8 mouse cellular contexts compared by ENCODE assay signal in genomic region chr17:73108170-73108887, GRCm38 (mm10). TPM values are rescaled to one million over a fixed set of nuclear protein-coding genes. Genes with fewer than 3 reads are reported as not detected.
DNase-seq lines count a peak whose midpoint lies in the region; ATAC-seq and TF ChIP-seq lines count a peak whose summit lies in the region.

No protein-coding gene starts in this region.

- intact Hi-C loops in gastrocnemius, postnatal 14 days (cut with DNase I; ENCODE audit: low total_unique reads): no loop called here

- H3K36me3 ChIP-seq in forebrain, embryonic 15.5 days: no peaks in the 10 kb centered on the region
- H3K36me3 ChIP-seq in macrophage (ENCODE audit: inconsistent target): no peaks in the 10 kb centered on the region

- H3K27me3 ChIP-seq in Patski: no peaks in the 10 kb centered on the region
- no peaks in the 10 kb centered on the region for H3K27me3 ChIP-seq in forebrain, embryonic 15.5 days

- ATAC-seq in Patski: peak; percentile 22
- ATAC-seq in forebrain, embryonic 15.5 days (replicated peaks): peak; percentile 76
- no peak for ATAC-seq in monocyte, adult 5-6 weeks (replicated peaks; ENCODE audit: insufficient number of reproducible peaks, low FRiP score, low TSS enrichment, poor library complexity, severe bottlenecking)

- H3K9ac ChIP-seq in forebrain, embryonic 15.5 days (replicated peaks): peak overlapping the region; percentile 83

- H3K4me1 ChIP-seq in forebrain, embryonic 15.5 days: peaks cover 16% of the 10 kb centered on the region

- H3K27ac ChIP-seq in forebrain, embryonic 15.5 days (replicated peaks): peak overlapping the region; percentile 39
- no peak overlapping the region for H3K27ac ChIP-seq in macrophage

- CTCF ChIA-PET in Patski (lab: Charles Lee): interaction anchor here (1.6 kb wide), 1 partner anchor 12 kb away, joined by 3 read pairs; no protein-coding TSS in a partner anchor

- H3K9me3 ChIP-seq in forebrain, embryonic 15.5 days: no peaks in the 10 kb centered on the region

- H3K79me2 ChIP-seq in macrophage (ENCODE audit: inconsistent target): peaks cover 8% of the 10 kb centered on the region; the same call in 1 of the 2 replicates

- no peak for TF ChIP-seq CTCF in Patski (IDR thresholded peaks at IDR 0.05)

- peak; percentile 6 to 10 for DNase-seq in layer of hippocampus, postnatal 25 days (ENCODE audit: extremely low spot score in 1 of 2, low spot score in 1 of 2)
- DNase-seq in layer of hippocampus, adult 11-12 months (ENCODE audit: low spot score): no peak
- no peak for DNase-seq in Patski (ENCODE audit: low read depth, low spot score)
- DNase-seq in kidney, adult 11 months: peak; percentile 13
- no peak for DNase-seq in gastrocnemius, postnatal 14 days

- peak overlapping the region; percentile 85 for H3K4me2 ChIP-seq in forebrain, embryonic 15.5 days (replicated peaks)

- H3K4me3 ChIP-seq in forebrain, embryonic 15.5 days: peak overlapping the region; percentile 90
- peak overlapping the region; percentile 72 for H3K4me3 ChIP-seq in macrophage (ENCODE audit: inconsistent target)

- 5% methylated on average over 35 of the region's 35 CpGs for WGBS in forebrain, embryonic 15.5 days
- WGBS in macrophage (ENCODE audit: missing documents): 5% methylated on average over 30 of the region's 35 CpGs

- POLR2A ChIA-PET in Patski (lab: Charles Lee): no interaction called here

- in situ Hi-C loops in Patski (cut with MboI; ENCODE audit: low pct_unique_long_range_greater_than_20kb): no loop called here

RNA-seq across cellular contexts. Expression of gene Lclat1, which starts 0.5 kb away (rescaled TPM):
- 10 to 100 TPM; 29.9 to 33.2 TPM for total RNA-seq in layer of hippocampus, postnatal 25 days (2021)
- polyA plus RNA-seq in Patski (2021) (22.5 TPM), macrophage (2018) (12.4 to 22.3 TPM (median 21.6 TPM) in 3 replicates)
- 7.3 and 7.9 TPM in 2 replicates for polyA plus RNA-seq in forebrain, embryonic 15.5 days (2015; fragmentation: Nextera tagmentation; extraction: Ambion mirVana)
- total RNA-seq in macrophage (2018; cell fraction: chromatin; rRNA removed): 10 to 100 TPM in 21 of 26 experiments, 1 to 10 TPM in 5; 4.3 to 32.2 (median 16.3) TPM
- 10 to 100 TPM; 15.5 to 26.7 (median 20.5) TPM for total RNA-seq in macrophage (2018; cell fraction: cytosol; rRNA removed)
- total RNA-seq in macrophage (2018; cell fraction: nucleus; rRNA removed): 10 to 100 TPM in 25 of 26 experiments, 1 to 10 TPM in 1; 9.5 to 44.6 (median 22.1) TPM
- total RNA-seq in monocyte, adult 5-6 weeks (2017): 6.3 to 7.8 TPM (median 7.7 TPM) in 3 replicates
- 10 to 100 TPM; 10.8 to 11.7 TPM for total RNA-seq in gastrocnemius, postnatal 14 days (2021)

Comparison
In these comparisons a context has a peak if more than half of its experiments do, and no peak if none do; other contexts are left out.
1. DNase-seq: peak in layer of hippocampus, postnatal 25 days (2 of 2) and kidney, adult 11 months (single experiment); none in layer of hippocampus, adult 11-12 months (single experiment), Patski (single experiment) and gastrocnemius, postnatal 14 days (single experiment).